Mouse (Mus musculus) gastrocnemius, adult 2 months (tissue): Measurements from ENCODE around the gene Gpr176. TPM values are rescaled to one million over a fixed set of nuclear protein-coding genes. Genes with fewer than 3 reads are reported as not detected.

Experiments used
- DNase-seq: peaks from one replicate; pipeline ENCODE4 v3.0.0; 2022
- H3K27ac ChIP-seq: fragments of 200-600 bp; 2 replicates; pipeline ENCODE4 v1.8.1; 2022; ENCODE audit warnings: mild to moderate bottlenecking
- H3K4me3 ChIP-seq: fragments of 200-600 bp; 2 replicates; pipeline ENCODE4 v1.8.1; 2022; ENCODE audit warnings: mild to moderate bottlenecking, moderate library complexity
- CTCF ChIP-seq: fragments of 200-600 bp; IDR thresholded peaks from 2 replicates; pipeline ENCODE4 v1.8.1; 2022; ENCODE audit warnings: antibody characterized with exemption, mild to moderate bottlenecking, moderate library complexity
- intact Hi-C: fragments of 180-260 bp; cut with DNase I; formaldehyde crosslinking; loops from one replicate; pipeline ENCODE4 v1.15.1; 2025
- total RNA-seq, 2 experiments: library from RNA; stranded (reverse); gene quantifications; 2 replicates each; pipeline ENCODE4 v1.2.3; 2021

Gpr176 gene
- total RNA-seq, 2 experiments from 2014 or later, result 0.14 TPM; not detected in 1

DNA sequence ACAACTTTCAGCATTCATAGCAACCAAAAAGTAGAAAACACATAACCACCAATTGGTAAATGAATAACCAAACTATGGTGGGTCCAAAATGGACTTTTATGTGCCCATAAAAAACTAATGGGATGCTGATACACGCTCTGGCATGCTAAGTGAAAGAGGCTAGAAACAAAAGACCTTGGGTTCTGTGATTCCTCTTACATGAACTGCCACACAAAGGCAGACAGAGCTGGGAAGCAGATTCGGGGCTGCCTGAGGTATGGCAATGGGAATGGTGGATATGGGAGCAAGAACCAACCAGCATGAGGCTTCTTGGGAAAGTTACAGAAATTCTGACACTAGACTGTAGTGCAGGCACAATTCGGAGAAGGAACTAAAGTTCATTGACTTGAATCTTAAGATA, 90.8 kb downstream of the Gpr176 start:
- Histone ChIP-seq H3K27ac (no peak overlapping the region), H3K4me3 (no peak overlapping the region)
- no peak for TF ChIP-seq CTCF
- DNase-seq, result no peak
- intact Hi-C loops, result no loop called here

DNA sequence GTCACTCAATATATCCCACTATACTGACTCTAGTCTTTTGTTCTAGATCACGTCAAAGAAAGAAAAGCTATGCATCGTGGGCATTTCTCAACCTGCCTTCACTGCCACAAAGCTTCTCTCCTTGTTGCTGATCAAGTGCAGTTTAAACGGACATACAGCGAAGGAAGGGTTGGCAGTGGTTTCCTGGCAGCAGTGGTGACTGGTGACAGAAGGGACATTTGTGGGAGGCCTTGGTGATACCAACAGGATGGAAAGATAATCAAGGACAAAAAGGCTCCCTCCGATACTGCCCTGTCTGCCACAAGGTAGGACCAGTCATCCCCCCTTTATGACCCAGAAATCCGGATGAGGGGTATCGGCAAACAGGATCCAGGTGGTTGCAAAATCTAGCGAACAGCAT, 95.0 kb downstream of the Gpr176 start:
- TF ChIP-seq CTCF, result no peak
- Histone ChIP-seq H3K27ac (no peak overlapping the region), H3K4me3 (no peak overlapping the region)
- intact Hi-C loops, result no loop called here
- no peak for DNase-seq

DNA sequence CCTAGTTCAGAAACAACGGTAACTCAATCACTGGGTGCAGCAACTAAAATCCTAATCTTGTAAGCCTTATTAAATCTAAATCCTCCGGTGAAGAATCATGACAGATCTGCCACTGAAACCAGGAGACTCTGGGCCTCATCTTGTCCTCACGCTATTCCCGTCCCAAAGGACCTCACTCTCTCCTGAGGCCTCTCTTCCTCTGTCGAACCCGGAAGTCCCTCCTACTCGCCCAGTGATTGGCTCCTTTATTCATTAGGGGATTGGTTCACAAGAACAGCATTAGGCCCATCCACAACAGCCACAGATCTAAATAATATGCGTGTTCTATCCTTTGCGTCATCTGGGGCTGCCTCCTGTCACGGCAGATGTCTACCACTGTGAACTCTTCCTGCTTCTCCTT, 101.6 kb downstream of the Gpr176 start:
- no peak overlapping the region for H3K27ac ChIP-seq
- DNase-seq, result no peak
- TF ChIP-seq CTCF, result no peak
- intact Hi-C loops, result no loop called here
- no peak overlapping the region for H3K4me3 ChIP-seq

DNA sequence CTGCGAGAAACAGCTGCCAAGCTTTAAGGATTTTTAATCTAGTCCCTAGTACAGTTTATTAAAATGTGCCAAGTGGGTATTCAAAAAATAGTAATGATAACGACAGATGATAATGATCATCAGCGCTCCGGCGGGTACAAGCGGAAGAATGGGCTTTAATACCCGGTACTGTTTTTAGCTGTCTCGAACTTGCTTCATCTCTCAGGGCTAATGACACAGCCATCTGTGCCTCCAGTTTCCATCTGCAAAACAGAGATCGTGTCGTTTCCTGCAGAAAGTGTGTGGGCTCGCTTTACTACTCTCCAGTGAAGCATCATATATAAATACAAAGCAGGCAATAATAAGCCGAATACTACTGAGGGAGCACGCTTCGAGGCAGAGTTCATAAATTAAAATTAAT, 103.0 kb downstream of the Gpr176 start:
- no peak overlapping the region for H3K4me3 ChIP-seq
- intact Hi-C loops, result no loop called here
- DNase-seq, result no peak
- no peak overlapping the region for H3K27ac ChIP-seq
- TF ChIP-seq CTCF, result no peak

DNA sequence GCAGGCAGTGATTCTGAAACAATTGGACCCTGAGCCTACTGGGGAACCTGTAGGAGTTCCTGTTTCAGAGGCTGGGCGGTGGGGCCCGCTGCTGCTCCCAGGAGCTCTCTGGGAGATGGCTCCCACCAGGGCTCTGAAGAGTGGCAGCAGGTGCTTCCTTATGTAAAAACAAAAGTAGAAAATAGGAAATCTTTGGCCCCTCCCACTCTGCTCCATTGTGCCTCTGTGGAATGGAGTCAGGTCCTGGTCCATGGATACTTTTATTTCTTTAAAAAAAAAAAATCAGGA, 109.4 kb downstream of the Gpr176 start:
- TF ChIP-seq CTCF, result no peak
- intact Hi-C loops, result loop anchor here (1.0 to 2.0 kb wide), 2 partner anchors 73 to 167 kb away; no protein-coding TSS in a partner anchor
- no peak overlapping the region for H3K27ac ChIP-seq
- no peak overlapping the region for H3K4me3 ChIP-seq
- no peak for DNase-seq

DNA sequence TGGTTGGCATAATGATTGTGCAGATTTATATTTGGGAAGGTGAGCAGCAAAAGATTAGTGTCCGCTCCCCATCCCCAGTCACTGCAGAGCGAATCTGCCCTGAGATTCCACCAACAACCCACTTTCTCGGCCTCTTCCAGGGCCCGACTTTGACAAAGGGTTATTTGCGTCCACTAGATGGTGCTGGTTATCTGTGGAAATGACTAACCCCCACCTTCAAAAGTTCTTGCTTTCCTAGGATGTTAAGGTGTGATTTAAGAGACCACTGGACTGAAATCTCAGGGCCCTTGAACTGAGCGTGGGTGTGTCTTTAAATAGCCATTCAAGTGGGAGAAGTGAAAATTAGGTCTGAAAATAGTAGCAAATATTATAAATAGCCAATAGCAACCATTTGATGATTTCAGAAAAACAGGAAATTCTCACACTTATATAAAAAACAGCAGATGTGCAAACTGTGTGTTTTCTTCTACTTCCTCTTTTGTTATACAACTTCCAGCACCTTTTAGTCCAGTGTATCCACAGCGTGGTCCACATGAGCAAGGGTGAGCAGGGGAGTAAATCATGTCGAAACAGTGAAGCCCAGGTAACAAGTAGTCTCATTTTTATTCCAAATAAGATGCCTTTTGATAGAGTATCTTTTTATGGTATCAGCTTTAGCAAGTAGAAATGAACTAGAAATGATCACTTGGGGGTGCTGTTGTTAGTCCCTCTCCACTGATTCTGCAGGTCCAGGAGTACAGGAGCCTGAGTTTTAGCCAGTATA, 109.9 kb downstream of the Gpr176 start:
- no peak for DNase-seq
- no peak overlapping the region for H3K27ac ChIP-seq

DNA sequence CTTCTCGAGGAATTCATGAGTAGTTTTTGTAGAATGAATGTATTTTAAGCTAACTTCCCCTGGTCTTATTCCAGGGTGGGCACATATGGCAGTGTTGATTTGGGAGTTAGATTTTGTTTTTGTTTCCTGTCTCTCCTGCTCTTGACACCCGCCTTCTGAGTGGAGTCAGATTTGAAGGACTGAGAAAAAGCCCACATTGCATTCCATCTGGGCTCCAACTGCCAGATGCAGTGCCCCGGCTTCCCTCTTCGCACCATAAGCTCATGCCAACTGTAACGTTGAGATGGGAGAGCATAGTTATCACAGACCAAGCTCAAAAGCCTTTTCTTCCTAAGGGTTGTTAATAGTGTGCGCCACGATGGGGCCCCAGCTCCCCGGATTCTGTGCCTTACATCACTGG, 110.5 kb downstream of the Gpr176 start:
- no peak overlapping the region for H3K27ac ChIP-seq
- intact Hi-C loops, result loop anchor here (1.0 to 2.0 kb wide), 2 partner anchors 74 to 169 kb away; no protein-coding TSS in a partner anchor
- no peak for DNase-seq
- no peak overlapping the region for H3K4me3 ChIP-seq
- TF ChIP-seq CTCF, result no peak

More for the DNA sequence above, 109.9 kb downstream of the Gpr176 start:
- peak; percentile 80 for TF ChIP-seq CTCF
- H3K4me3 ChIP-seq, result no peak overlapping the region
- intact Hi-C loops, result loop anchor here (1.0 to 2.0 kb wide), 2 partner anchors 73 to 168 kb away; no protein-coding TSS in a partner anchor

DNA sequence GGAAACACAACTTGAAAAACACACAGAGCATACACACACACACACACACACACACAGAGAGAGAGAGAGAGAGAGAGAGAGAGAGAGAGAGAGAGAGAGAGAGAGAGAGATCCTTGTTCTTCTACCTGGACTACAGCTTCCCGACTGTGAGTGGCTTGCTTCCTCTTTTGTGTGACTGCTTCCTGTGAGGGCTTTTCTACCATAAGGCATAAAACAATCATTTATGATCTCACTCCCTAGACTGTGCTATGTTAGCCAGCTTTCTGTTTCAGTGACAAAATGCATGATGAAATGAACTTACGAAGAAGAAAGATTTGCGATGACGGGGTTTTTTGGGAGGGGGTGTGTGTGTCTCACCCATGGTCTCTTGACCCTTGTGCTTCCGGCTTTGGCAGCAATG, 113.5 kb downstream of the Gpr176 start:
- intact Hi-C loops, result no loop called here
- H3K27ac ChIP-seq, result no peak overlapping the region
- H3K4me3 ChIP-seq, result no peak overlapping the region
- no peak for TF ChIP-seq CTCF
- no peak for DNase-seq

DNA sequence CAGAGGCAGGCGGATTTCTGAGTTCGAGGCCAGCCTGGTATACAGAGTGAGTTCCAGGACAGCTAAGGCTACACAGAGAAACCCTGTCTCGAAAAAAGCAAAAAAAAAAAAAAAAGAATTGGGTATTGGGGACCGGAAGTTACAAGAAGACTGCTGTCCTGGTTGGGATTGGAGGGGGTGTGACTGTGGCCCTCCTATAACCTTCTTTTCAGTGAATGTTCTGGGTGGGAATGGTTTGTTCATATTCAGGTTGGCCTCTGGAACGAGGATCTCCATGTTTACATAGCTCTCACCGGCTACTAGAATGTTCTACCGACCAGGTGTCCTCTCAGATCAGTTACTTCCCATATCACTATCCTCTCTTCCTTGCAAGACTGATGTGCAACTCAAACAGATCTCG, 116.1 kb downstream of the Gpr176 start:
- peak overlapping the region; percentile 77 for H3K4me3 ChIP-seq
- intact Hi-C loops, result no loop called here
- TF ChIP-seq CTCF, result no peak

DNA sequence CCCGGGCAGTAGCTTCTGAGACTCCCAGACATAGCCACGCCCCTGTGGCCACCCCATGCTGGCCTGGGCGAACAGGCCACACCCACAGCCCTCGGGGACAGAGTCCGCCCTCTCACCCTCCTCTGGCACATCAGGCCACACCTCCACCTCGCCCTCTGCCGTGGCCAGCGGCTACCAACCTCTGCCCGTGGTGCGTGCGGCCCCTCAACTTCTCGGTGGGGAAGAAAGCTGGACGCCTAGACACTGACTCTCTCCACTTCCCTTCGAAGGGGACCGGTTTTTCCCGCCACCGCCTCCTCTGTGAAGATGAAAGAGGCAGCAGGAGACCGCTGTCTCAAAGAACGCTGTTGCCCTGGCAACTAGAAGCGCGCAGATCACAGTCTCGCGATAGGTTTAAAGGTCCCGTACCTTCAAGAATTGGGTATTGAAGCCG, 116.6 kb downstream of the Gpr176 start, which contains the start of gene Fsip1:
Gene Fsip1, minus strand, starts transcription at position 346 of the 433 bp plus-strand sequence.
- peak; percentile 85 for DNase-seq
- H3K4me3 ChIP-seq, result peak within 1 kb of the TSS; percentile 77
- TF ChIP-seq CTCF, result no peak
- H3K27ac ChIP-seq, result no peak within 1 kb of the TSS
- intact Hi-C loops, result no loop called here

More for the DNA sequence above, 116.1 kb downstream of the Gpr176 start:
- no peak overlapping the region for H3K27ac ChIP-seq
- DNase-seq, result no peak

DNA sequence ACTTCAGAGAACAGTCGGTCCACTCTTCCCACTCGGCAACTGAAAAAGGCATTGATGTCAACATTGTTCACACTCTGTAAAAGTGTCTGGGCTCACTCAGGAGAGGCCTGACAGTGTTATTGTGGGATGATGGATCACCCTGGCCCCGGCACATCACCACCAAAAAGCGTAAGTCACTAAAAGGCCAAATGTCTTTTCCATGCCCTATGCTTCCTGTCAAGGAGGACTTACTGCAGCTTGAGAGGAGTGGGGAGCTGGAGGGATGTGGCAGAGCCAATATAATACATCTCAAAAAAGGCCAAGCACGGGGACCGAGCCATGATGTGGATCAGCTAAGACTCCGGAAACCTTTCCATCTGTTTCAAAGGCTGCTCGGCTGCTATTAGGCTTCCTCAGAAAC, 118.7 kb downstream of the Gpr176 start:
- Histone ChIP-seq H3K27ac (no peak overlapping the region), H3K4me3 (no peak overlapping the region)
- no peak for DNase-seq
- TF ChIP-seq CTCF, result no peak
- intact Hi-C loops, result no loop called here

DNA sequence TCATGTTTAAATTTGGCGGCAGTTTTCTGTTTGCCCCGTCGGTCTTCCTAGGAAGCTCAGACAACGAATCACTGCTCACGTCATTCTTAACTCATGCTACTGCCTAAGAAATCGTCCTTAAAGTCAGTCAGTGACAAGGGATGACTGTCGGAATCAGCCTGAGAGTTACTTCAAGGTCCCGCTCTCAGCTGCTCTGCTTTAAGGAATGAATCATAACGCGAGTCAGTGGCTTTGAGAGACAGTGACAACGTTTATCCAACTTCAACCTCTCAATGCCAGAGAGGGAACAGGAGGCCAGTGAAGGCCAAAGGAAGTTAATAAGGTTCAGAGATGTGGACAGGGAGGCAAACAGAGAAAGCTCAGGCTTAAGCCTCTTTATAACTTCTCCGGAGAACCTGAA, 124.3 kb downstream of the Gpr176 start:
- Histone ChIP-seq H3K27ac (no peak overlapping the region), H3K4me3 (no peak overlapping the region)
- no peak for TF ChIP-seq CTCF
- no peak for DNase-seq
- intact Hi-C loops, result no loop called here

DNA sequence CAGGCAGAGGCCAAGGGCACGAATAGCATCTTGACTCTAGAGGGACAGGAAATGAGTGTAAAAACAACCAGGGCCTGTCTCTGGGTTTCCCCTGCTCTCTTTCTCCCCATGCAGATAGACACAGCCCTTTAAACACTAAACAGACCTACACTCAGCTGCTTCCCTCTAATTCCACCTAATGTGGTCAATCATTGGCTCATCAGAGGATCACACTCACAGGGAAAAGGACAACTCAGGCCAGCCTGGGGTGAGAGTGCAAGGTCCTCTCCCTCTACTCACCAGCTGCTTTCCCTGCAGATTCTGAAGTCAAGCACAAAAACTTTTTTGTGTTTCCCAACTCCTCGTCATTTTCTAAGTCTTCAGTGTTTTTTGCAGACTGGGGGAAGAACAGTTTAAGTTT, 125.2 kb downstream of the Gpr176 start:
- DNase-seq, result no peak
- no peak for TF ChIP-seq CTCF
- intact Hi-C loops, result no loop called here
- no peak overlapping the region for H3K4me3 ChIP-seq
- H3K27ac ChIP-seq, result no peak overlapping the region

DNA sequence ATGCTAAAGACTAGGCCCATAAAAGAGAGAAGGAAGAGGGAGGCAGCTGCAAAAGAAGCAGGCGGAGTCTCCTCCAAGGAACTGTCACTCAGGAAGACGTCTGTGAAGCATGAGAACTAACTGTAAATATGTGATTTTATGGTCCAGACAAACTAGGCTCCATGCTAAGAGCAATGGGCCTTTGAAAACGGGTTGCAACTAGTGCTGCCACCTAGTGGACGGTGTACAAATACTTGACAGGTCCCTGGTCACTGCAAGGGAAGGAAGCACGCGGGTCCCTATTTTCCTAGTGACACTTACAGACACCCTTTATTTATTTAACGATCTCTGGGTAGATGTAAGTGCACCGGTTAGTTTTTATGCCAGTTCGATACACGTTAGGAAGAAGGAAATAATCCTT, 127.3 kb downstream of the Gpr176 start:
- Histone ChIP-seq H3K27ac (no peak overlapping the region), H3K4me3 (no peak overlapping the region)
- peak; percentile 87 for TF ChIP-seq CTCF
- intact Hi-C loops, result no loop called here
- peak; percentile 71 for DNase-seq
